Mouse (Mus musculus) heart, embryonic 14.5 days (tissue): ENCODE data around the gene Fam131a. TPM values are rescaled to one million over a fixed set of nuclear protein-coding genes. Genes with fewer than 3 reads are reported as not detected.
A peak's percentile ranks its signal among the peaks of the same experiment; 100 is the strongest.

Source experiments
- ATAC-seq: fragments of 200-750 bp; cut with Nextera tagmentation; 2 replicates; pipeline ENCODE4 v1.8.0; 2017; ENCODE audit warnings: low read depth, moderate TSS enrichment; ENCODE audit not compliant: insufficient number of reproducible peaks, insufficient read depth, low FRiP score
- H3K27ac ChIP-seq, 2 experiments: fragments of 200-500 bp in 1 of 2; fragments of 300-500 bp in 1 of 2; sonication (generic) in 1 of 2; replicated peaks in 1 of 2; 2 replicates each; pipeline ENCODE4 v1.5.1; 2012 to 2014; ENCODE audit warnings: low read depth in 2 of 2, low read length in 2 of 2, control low read depth in 1 of 2, mild to moderate bottlenecking in 1 of 2, mixed read lengths in 1 of 2; ENCODE audit not compliant: control insufficient read depth in 1 of 2, insufficient read depth in 1 of 2
- H3K27me3 ChIP-seq: fragments of 300-500 bp; sonication (generic); 2 replicates; pipeline ENCODE4 v1.6.1; 2014; ENCODE audit warnings: mild to moderate bottlenecking, low read length, control low read depth; ENCODE audit not compliant: control insufficient read depth, insufficient read depth
- H3K36me3 ChIP-seq: fragments of 300-500 bp; sonication (generic); 2 replicates; pipeline ENCODE4 v1.6.1; 2014; ENCODE audit warnings: mild to moderate bottlenecking, control low read depth, low read length, mixed read lengths; ENCODE audit not compliant: control insufficient read depth, insufficient read depth
- H3K4me1 ChIP-seq, 2 experiments: fragments of 200-500 bp in 1 of 2; fragments of 300-500 bp in 1 of 2; sonication (generic) in 1 of 2; 2 replicates each; pipeline ENCODE4 v1.6.1; 2012 to 2014; ENCODE audit warnings: low read length in 2 of 2, control low read depth in 1 of 2, mixed read lengths in 1 of 2; ENCODE audit not compliant: control insufficient read depth in 2 of 2, insufficient read depth in 2 of 2
- H3K4me2 ChIP-seq: fragments of 300-500 bp; sonication (generic); 2 replicates; pipeline ENCODE4 v1.6.1; 2014; ENCODE audit warnings: mild to moderate bottlenecking, low read length
- H3K4me3 ChIP-seq, 2 experiments: fragments of 200-500 bp in 1 of 2; fragments of 300-500 bp in 1 of 2; sonication (generic) in 1 of 2; 2 replicates each; pipeline ENCODE4 v1.5.1; 2012 to 2014; ENCODE audit warnings: low read length in 2 of 2, mild to moderate bottlenecking in 2 of 2, control low read depth in 1 of 2, low read depth in 1 of 2, moderate library complexity in 1 of 2; ENCODE audit not compliant: control insufficient read depth in 1 of 2, insufficient read depth in 1 of 2
- H3K9ac ChIP-seq: fragments of 300-500 bp; sonication (generic); 2 replicates; pipeline ENCODE4 v1.6.1; 2014; ENCODE audit warnings: mild to moderate bottlenecking, low read length
- H3K9me3 ChIP-seq: fragments of 300-500 bp; sonication (generic); 2 replicates; pipeline ENCODE4 v1.6.1; 2016; ENCODE audit warnings: low read length, control low read depth; ENCODE audit not compliant: control insufficient read depth
- WGBS: fragments of 180-500 bp; shearing (Covaris S2); extraction: QIAGEN DNeasy Blood & Tissue Kit; methylation state at CpG from one replicate; pipeline ENCODE4 v1.1.7; 2014; 5-methylcytosine and 5-hydroxymethylcytosine counted together
- polyA plus RNA-seq: library from polyadenylated mRNA; unstranded; fragments of >200 nt; fragmentation: Nextera tagmentation; extraction: Ambion mirVana; gene quantifications from 2 replicates; pipeline ENCODE4 v1.2.1, GENCODE M21; 2014

The Fam131a gene
- polyA plus RNA-seq, 1 experiment from 2014 or later: 7.2 TPM

GRCm38 (mm10) chr16:20717978-20718670 is 25.1 kb downstream of the Fam131a start:
- H3K4me2 ChIP-seq: peak overlapping the region; percentile 96
- H3K27me3 ChIP-seq: no peaks in the 10 kb centered on the region
- 4% methylated on average over 18 of the region's 18 CpGs for WGBS
- H3K36me3 ChIP-seq: peaks cover 25% of the 10 kb centered on the region
- H3K9ac ChIP-seq: peak overlapping the region; percentile 81
- no peak; the same call in 1 of the 2 replicates for ATAC-seq
- peaks cover 17 to 27% of the 10 kb centered on the region in 2 experiments for H3K4me1 ChIP-seq
- H3K4me3 ChIP-seq: peak overlapping the region; percentile 63 to 64
- H3K9me3 ChIP-seq: no peaks in the 10 kb centered on the region
- peak overlapping the region; percentile 93 to 95 for H3K27ac ChIP-seq

- no peaks in the 10 kb centered on the region for H3K27me3 ChIP-seq
- peaks cover 25% of the 10 kb centered on the region for H3K36me3 ChIP-seq
- no peaks in the 10 kb centered on the region for H3K9me3 ChIP-seq
- no peak overlapping the region for H3K9ac ChIP-seq
- no peak overlapping the region for H3K4me2 ChIP-seq
- no peak for ATAC-seq
- no peak overlapping the region for H3K4me3 ChIP-seq
- peaks cover 6 to 9% of the 10 kb centered on the region in 2 experiments; a peak in 3 of 4 replicates for H3K4me1 ChIP-seq
- H3K27ac ChIP-seq: no peak overlapping the region
- 79% methylated on average over 10 of the region's 10 CpGs for WGBS
Observed at GRCm38 (mm10) chr16:20721808-20722207, 28.8 kb downstream of the Fam131a start.

- H3K4me2 ChIP-seq: no peak overlapping the region
- H3K9ac ChIP-seq: no peak overlapping the region
- no peaks in the 10 kb centered on the region for H3K27me3 ChIP-seq
- peaks cover 3 to 6% of the 10 kb centered on the region in 2 experiments; a peak in 3 of 4 replicates for H3K4me1 ChIP-seq
- H3K27ac ChIP-seq: no peak overlapping the region
- 65% methylated on average over 4 of the region's 4 CpGs for WGBS
- H3K4me3 ChIP-seq: no peak overlapping the region
- H3K36me3 ChIP-seq: peaks cover 25% of the 10 kb centered on the region
- ATAC-seq: no peak
- H3K9me3 ChIP-seq: no peaks in the 10 kb centered on the region
Observed at GRCm38 (mm10) chr16:20722736-20723135, 29.7 kb downstream of the Fam131a start.

- Histone ChIP-seq H3K36me3 (peaks cover 25% of the 10 kb centered on the region), H3K27me3 (no peaks in the 10 kb centered on the region), H3K4me2 (no peak overlapping the region), H3K4me1 (peaks cover 3 to 6% of the 10 kb centered on the region in 2 experiments; a peak in 3 of 4 replicates), H3K9ac (no peak overlapping the region), H3K27ac (no peak overlapping the region), H3K9me3 (no peaks in the 10 kb centered on the region), H3K4me3 (no peak overlapping the region)
- ATAC-seq: no peak
- WGBS: 46% methylated on average over 4 of the region's 4 CpGs
Observed at GRCm38 (mm10) chr16:20723247-20723646, 30.2 kb downstream of the Fam131a start.

GRCm38 (mm10) chr16:20724338-20724748 is 31.3 kb downstream of the Fam131a start:
- Histone ChIP-seq H3K27me3 (no peaks in the 10 kb centered on the region), H3K9ac (no peak overlapping the region), H3K4me1 (no peaks in the 10 kb centered on the region), H3K4me3 (no peak overlapping the region), H3K36me3 (peaks cover 25% of the 10 kb centered on the region), H3K4me2 (no peak overlapping the region), H3K9me3 (no peaks in the 10 kb centered on the region), H3K27ac (no peak overlapping the region)
- 0 out of 2 replicates have a peak, but pooled peaks have one; percentile 31 for ATAC-seq
- 28% methylated on average over 5 of the region's 5 CpGs for WGBS

- no peaks in the 10 kb centered on the region for H3K9me3 ChIP-seq
- H3K36me3 ChIP-seq: peaks cover 17% of the 10 kb centered on the region
- peaks cover 2% of the 10 kb centered on the region; the same call in 1 of the 2 replicates for H3K27me3 ChIP-seq
- no peak for ATAC-seq
- H3K4me1 ChIP-seq: no peaks in the 10 kb centered on the region
- H3K4me3 ChIP-seq: no peak overlapping the region
- no peak overlapping the region for H3K27ac ChIP-seq
- H3K9ac ChIP-seq: no peak overlapping the region
- 66% methylated on average over 7 of the region's 7 CpGs for WGBS
- H3K4me2 ChIP-seq: no peak overlapping the region
Observed at GRCm38 (mm10) chr16:20725321-20725720, 32.3 kb downstream of the Fam131a start.

- H3K4me2 ChIP-seq: no peak overlapping the region
- 77% methylated on average over 4 of the region's 4 CpGs for WGBS
- H3K9ac ChIP-seq: no peak overlapping the region
- peaks cover 5% of the 10 kb centered on the region; the same call in 1 of the 2 replicates for H3K27me3 ChIP-seq
- H3K36me3 ChIP-seq: peaks cover 13% of the 10 kb centered on the region
- no peak overlapping the region for H3K4me3 ChIP-seq
- no peaks in the 10 kb centered on the region for H3K4me1 ChIP-seq
- H3K9me3 ChIP-seq: no peaks in the 10 kb centered on the region
- no peak for ATAC-seq
- no peak overlapping the region for H3K27ac ChIP-seq
Observed at GRCm38 (mm10) chr16:20725750-20726149, 32.7 kb downstream of the Fam131a start.
